Mouse (Mus musculus) forebrain, embryonic 16.5 days (tissue): ENCODE data around the gene Slc44a3. TPM values are rescaled to one million over a fixed set of nuclear protein-coding genes. Genes with fewer than 3 reads are reported as not detected.

Experiments used
- ATAC-seq: fragments of 200-750 bp; cut with Nextera tagmentation; 2 replicates; pipeline ENCODE4 v1.8.0; 2017; ENCODE audit warnings: mild to moderate bottlenecking, moderate library complexity
- H3K27ac ChIP-seq: fragments of 300-500 bp; sonication (generic); 2 replicates; pipeline ENCODE4 v1.5.1; 2014; ENCODE audit warnings: low read length, control low read depth
- H3K27me3 ChIP-seq: fragments of 300-500 bp; sonication (generic); replicated peaks from 2 replicates; pipeline ENCODE4 v1.6.1; 2014; ENCODE audit warnings: low read length; ENCODE audit not compliant: control insufficient read depth, insufficient read depth
- H3K36me3 ChIP-seq: fragments of 300-500 bp; sonication (generic); 2 replicates; pipeline ENCODE4 v1.6.1; 2014; ENCODE audit not compliant: control insufficient read depth, insufficient read depth
- H3K4me1 ChIP-seq: fragments of 300-500 bp; sonication (generic); replicated peaks from 2 replicates; pipeline ENCODE4 v1.6.1; 2014; ENCODE audit warnings: low read length; ENCODE audit not compliant: control insufficient read depth, insufficient read depth
- H3K4me2 ChIP-seq: fragments of 300-500 bp; sonication (generic); 2 replicates; pipeline ENCODE4 v1.6.1; 2014; ENCODE audit warnings: mild to moderate bottlenecking, low read length, control low read depth
- H3K4me3 ChIP-seq: fragments of 300-500 bp; sonication (generic); replicated peaks from 2 replicates; pipeline ENCODE4 v1.5.1; 2014; ENCODE audit warnings: mild to moderate bottlenecking, low read length, control low read depth
- H3K9ac ChIP-seq: fragments of 300-500 bp; sonication (generic); replicated peaks from 2 replicates; pipeline ENCODE4 v1.6.1; 2014; ENCODE audit warnings: low read depth, low read length, control low read depth
- H3K9me3 ChIP-seq: fragments of 300-500 bp; sonication (generic); 2 replicates; pipeline ENCODE4 v1.6.1; 2016; ENCODE audit warnings: low read length; ENCODE audit not compliant: control insufficient read depth
- WGBS: fragments of 180-500 bp; shearing (Covaris S2); extraction: QIAGEN DNeasy Blood & Tissue Kit; methylation state at CpG from one replicate; pipeline ENCODE4 v1.1.7; 2014; 5-methylcytosine and 5-hydroxymethylcytosine counted together
- polyA plus RNA-seq: library from polyadenylated mRNA; unstranded; fragments of >200 nt; fragmentation: Nextera tagmentation; extraction: Ambion mirVana; gene quantifications from 2 replicates; pipeline ENCODE4 v1.2.1, GENCODE M21; 2015

The Slc44a3 gene
- polyA plus RNA-seq, 1 experiment from 2014 or later, result 0.98 TPM

DNA sequence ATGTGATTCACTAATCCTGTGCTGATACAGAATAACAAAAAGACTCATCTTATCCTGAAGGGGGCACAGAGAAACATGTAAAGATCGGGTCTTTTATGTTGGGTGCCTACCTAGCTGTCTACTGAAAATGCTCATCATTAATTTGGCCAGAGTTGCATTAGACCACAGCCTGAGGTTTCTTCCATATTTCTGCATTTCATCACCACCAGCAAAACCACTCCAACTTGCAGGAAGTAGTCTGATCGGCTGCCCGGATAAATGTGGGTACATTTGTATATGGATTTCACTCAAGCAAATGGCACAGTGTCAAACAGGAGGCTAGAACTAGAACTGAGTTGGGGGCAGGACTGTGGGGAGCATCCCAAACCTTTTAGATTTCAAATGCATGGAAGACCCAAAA lies 11.1 kb downstream of the Slc44a3 start:
- no peaks in the 10 kb centered on the region for H3K27me3 ChIP-seq
- ATAC-seq, result no peak
- H3K4me3 ChIP-seq, result no peak overlapping the region
- H3K4me2 ChIP-seq, result no peak overlapping the region
- H3K4me1 ChIP-seq, result no peaks in the 10 kb centered on the region
- 0 out of 2 replicates have a peak, but pooled peaks cover 4% of the 10 kb centered on the region for H3K9me3 ChIP-seq
- 92% methylated on average over 3 of the region's 3 CpGs for WGBS
- H3K27ac ChIP-seq, result no peak overlapping the region
- no peaks in the 10 kb centered on the region for H3K36me3 ChIP-seq
- no peak overlapping the region for H3K9ac ChIP-seq

DNA sequence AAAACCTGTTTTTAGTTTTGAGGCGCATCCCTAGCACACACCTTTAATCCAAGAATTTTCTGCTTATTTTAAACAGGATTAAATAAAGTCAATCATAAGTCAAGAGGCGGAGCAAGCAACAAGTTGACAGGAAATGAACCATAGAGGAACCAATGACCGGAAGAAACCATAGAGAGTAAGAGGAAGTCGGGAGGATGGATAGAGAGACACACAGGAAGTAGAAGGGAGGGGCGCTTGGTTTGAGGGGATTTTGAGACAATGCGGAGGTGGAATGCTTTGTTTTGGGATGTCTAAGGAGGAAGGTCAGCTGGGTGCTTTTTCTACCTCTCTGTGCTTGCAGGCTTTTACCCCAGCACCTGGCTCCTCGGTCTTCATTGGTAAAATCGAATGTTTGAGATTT lies 15.2 kb downstream of the Slc44a3 start:
- no peak for ATAC-seq
- 95% methylated on average over 8 of the region's 8 CpGs for WGBS

DNA sequence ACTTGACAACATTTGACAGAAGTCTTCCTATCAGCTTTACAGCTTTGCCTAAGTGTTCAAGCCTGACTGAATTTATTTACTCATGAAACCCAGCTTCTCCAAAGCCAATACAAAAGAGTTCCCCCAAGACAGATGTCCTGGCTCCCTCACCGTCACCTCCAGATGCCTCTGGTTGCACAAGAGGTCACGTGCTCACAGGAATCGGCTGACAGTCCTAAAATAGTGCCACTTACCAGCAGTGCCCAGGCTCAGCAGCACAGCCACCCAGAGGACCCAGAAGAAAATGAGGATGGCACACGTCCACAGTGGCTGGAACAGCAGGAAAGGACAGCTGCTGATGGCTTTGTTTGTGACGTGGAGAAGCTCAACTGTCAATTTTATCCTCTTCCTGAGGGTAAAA lies 23.1 kb downstream of the Slc44a3 start:
- Histone ChIP-seq H3K4me1 (no peaks in the 10 kb centered on the region; the same call in 1 of the 2 replicates), H3K9me3 (no peaks in the 10 kb centered on the region), H3K27me3 (no peaks in the 10 kb centered on the region), H3K27ac (no peak overlapping the region), H3K36me3 (no peaks in the 10 kb centered on the region), H3K9ac (no peak overlapping the region), H3K4me3 (no peak overlapping the region), H3K4me2 (no peak overlapping the region)
- 70% methylated on average over 5 of the region's 5 CpGs for WGBS
- ATAC-seq, result no peak

More for the DNA sequence above, 15.2 kb downstream of the Slc44a3 start:
- Histone ChIP-seq H3K27ac (no peak overlapping the region), H3K4me3 (no peak overlapping the region), H3K36me3 (no peaks in the 10 kb centered on the region), H3K9me3 (0 out of 2 replicates have a peak, but pooled peaks cover 4% of the 10 kb centered on the region), H3K27me3 (no peaks in the 10 kb centered on the region), H3K9ac (no peak overlapping the region), H3K4me2 (no peak overlapping the region), H3K4me1 (no peaks in the 10 kb centered on the region)

DNA sequence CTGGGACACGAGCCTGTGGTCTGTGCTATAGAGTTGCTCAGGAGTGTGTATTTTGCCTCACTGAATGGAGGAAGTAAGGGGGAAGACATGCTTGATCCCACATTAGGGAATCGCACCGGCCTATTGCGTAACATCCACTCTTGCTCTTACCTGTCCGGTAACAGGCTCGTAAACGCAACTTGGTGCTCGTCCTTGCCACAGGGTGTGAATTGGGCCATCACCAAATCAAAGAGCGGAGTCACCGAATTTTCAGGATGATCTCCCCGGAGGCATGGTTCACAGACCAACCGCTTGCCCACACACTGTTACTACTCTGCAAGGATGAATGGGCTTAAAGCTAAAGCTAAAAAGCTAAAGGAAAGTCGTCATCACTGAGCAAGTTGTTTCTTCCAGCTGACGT lies 24.5 kb downstream of the Slc44a3 start:
- no peak for ATAC-seq
- 95% methylated on average over 14 of the region's 14 CpGs for WGBS

DNA sequence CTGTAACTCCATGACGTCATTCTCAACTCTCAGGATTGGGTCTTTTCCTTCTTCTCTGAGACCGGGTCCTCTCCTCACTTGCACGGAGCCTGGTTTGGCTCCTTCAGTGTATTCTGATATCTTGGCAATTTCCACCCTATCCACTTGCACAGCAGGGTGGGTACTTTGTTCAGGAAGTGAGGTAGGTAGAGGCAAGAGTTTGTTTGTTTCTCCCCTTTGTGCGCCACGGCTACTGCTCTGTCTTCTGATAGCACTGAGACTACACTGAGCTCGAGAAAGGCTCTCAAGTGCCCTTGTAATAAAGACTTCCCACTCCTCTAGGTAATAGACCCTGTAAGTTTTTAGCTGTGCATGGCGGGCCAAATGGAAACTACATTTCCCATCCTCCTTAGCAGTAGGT lies 25.4 kb downstream of the Slc44a3 start:
- Histone ChIP-seq H3K4me3 (no peak overlapping the region), H3K36me3 (no peaks in the 10 kb centered on the region), H3K27ac (no peak overlapping the region), H3K27me3 (no peaks in the 10 kb centered on the region), H3K4me2 (no peak overlapping the region), H3K4me1 (no peaks in the 10 kb centered on the region; the same call in 1 of the 2 replicates), H3K9me3 (no peaks in the 10 kb centered on the region), H3K9ac (no peak overlapping the region)
- no peak for ATAC-seq
- WGBS, result 90% methylated on average over 7 of the region's 7 CpGs

More for the DNA sequence above, 24.5 kb downstream of the Slc44a3 start:
- Histone ChIP-seq H3K27ac (no peak overlapping the region), H3K4me3 (no peak overlapping the region), H3K9ac (no peak overlapping the region), H3K36me3 (no peaks in the 10 kb centered on the region), H3K4me1 (no peaks in the 10 kb centered on the region; the same call in 1 of the 2 replicates), H3K9me3 (no peaks in the 10 kb centered on the region), H3K27me3 (no peaks in the 10 kb centered on the region), H3K4me2 (no peak overlapping the region)

DNA sequence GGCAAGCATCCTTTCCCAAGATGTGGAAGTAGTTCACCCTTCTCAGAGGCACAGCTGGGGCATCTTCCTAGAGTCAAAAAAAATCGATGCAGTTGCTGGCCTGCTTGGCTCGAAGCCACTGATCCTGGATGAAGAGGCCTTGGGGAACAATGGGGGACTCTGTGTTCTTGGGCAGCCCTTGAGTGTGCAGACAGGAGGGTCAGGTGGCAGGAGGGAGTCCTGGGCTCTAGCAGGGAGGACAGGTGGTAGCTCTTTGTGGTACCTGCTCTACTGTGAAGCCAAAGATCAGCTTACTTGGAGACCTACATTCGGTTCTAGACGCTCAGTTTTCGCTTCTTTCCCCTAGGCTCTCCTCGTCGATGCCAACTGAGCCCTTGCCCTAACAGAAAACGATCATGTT lies 26.0 kb downstream of the Slc44a3 start:
- no peak for ATAC-seq
- no peaks in the 10 kb centered on the region for H3K27me3 ChIP-seq
- H3K36me3 ChIP-seq, result no peaks in the 10 kb centered on the region
- H3K9ac ChIP-seq, result no peak overlapping the region
- 80% methylated on average over 8 of the region's 8 CpGs for WGBS
- H3K27ac ChIP-seq, result no peak overlapping the region
- H3K4me3 ChIP-seq, result no peak overlapping the region
- H3K4me2 ChIP-seq, result no peak overlapping the region
- H3K9me3 ChIP-seq, result no peaks in the 10 kb centered on the region
- H3K4me1 ChIP-seq, result no peaks in the 10 kb centered on the region; the same call in 1 of the 2 replicates

DNA sequence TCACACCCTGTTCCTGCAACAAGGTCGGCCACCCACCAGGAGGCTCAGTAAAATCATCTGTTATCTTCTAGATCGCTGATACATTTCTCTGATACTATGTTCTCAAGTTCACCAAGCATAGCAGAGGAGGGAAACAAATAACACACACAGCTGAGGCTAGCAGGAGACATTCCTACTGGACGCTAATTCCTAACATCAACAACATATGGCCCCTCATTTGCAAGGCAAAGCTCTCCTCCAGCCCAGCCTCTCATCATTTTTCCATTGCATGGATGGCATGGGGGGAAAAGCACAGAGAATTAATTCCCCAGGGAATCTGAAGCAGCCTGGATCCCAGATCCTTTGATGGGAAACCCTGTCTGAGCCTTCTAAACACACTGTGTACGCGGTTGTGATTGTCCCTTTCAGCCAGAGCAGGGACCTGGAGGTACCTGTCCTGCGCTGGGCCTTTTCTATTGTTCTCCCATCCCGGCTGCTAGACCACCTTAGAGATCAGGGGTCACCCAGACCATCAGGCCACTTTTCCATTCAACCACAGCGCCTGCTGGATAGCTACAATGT lies 27.2 kb downstream of the Slc44a3 start:
- Histone ChIP-seq H3K27me3 (no peaks in the 10 kb centered on the region), H3K4me3 (no peak overlapping the region), H3K4me2 (no peak overlapping the region), H3K9me3 (no peaks in the 10 kb centered on the region), H3K27ac (no peak overlapping the region), H3K36me3 (no peaks in the 10 kb centered on the region), H3K4me1 (no peaks in the 10 kb centered on the region; the same call in 1 of the 2 replicates), H3K9ac (no peak overlapping the region)
- 71% methylated on average over 8 of the region's 8 CpGs for WGBS
- peak; percentile 59; the same call in 1 of the 2 replicates for ATAC-seq

DNA sequence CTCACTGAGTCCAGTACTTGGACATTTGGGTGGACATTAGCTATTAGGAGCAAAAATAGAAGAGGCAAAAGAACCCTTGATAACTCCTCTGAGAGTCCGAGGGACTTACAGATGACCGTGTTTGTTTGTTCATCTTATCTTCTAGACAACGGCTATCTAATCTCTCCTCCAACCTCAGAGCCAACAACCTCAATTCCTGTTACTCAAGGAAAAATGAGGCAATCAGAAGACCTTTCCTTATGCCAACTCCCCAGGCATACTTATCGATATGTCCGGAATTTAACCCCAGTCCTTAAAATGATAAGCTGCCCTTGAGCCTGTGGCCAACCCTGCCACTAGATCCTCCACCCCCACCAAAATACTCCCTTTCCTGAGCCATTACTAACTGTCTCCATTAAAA lies 31.5 kb downstream of the Slc44a3 start:
- Histone ChIP-seq H3K36me3 (no peaks in the 10 kb centered on the region), H3K4me2 (no peak overlapping the region), H3K9ac (no peak overlapping the region), H3K9me3 (no peaks in the 10 kb centered on the region), H3K4me1 (no peaks in the 10 kb centered on the region; the same call in 1 of the 2 replicates), H3K27me3 (no peaks in the 10 kb centered on the region), H3K4me3 (no peak overlapping the region), H3K27ac (no peak overlapping the region)
- WGBS, result 91% methylated on average over 5 of the region's 5 CpGs
- no peak for ATAC-seq

DNA sequence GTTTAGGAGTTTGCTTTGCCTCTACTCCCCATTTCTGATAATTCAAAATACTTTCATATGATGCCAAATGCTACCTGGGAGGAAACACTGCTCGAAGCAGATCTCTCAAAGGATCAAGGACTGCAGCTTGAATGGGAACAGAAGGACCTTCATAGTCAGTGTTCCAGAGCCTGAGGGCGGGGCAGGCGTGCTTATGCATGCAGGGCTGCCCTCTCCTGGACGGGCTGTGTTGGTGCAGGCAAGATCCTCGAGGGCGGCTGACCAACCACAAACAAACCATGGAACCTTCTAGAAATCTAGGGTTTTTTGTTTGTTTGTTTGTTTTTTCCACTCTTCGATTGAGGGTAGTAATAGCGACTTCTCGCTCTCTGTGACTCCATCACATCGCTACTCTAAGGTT lies 32.0 kb downstream of the Slc44a3 start:
- H3K27me3 ChIP-seq, result no peaks in the 10 kb centered on the region
- 53% methylated on average over 10 of the region's 10 CpGs for WGBS
- no peak overlapping the region for H3K4me2 ChIP-seq
- no peak overlapping the region for H3K9ac ChIP-seq
- H3K9me3 ChIP-seq, result no peaks in the 10 kb centered on the region
- H3K36me3 ChIP-seq, result no peaks in the 10 kb centered on the region
- H3K27ac ChIP-seq, result no peak overlapping the region
- no peak overlapping the region for H3K4me3 ChIP-seq
- no peak for ATAC-seq
- no peaks in the 10 kb centered on the region; the same call in 1 of the 2 replicates for H3K4me1 ChIP-seq

DNA sequence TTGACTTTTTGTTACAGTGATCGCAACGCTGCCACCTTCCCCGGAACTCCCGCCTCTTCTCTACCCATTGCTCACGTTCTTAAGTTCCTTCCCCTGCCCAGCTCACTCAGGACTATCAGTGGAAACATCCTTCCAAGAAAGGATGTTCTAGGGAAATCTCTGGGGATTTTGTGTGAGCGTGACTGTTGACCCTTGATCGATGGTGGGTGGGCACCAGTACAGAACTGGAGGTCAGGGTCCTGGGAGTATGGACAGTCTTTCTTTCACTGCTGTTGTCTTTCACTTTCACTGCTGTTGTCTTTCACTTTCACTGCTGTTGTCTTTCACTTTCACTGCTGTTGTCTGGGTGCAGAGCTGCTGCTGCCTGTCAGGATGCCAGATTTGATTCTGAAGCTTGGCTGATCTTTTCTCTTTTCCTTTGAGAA lies 38.2 kb downstream of the Slc44a3 start:
- H3K4me2 ChIP-seq, result no peak overlapping the region
- H3K9me3 ChIP-seq, result no peaks in the 10 kb centered on the region
- H3K4me1 ChIP-seq, result peaks cover 16% of the 10 kb centered on the region
- H3K9ac ChIP-seq, result no peak overlapping the region
- no peak overlapping the region for H3K27ac ChIP-seq
- H3K36me3 ChIP-seq, result no peaks in the 10 kb centered on the region
- no peak for ATAC-seq
- H3K27me3 ChIP-seq, result no peaks in the 10 kb centered on the region
- H3K4me3 ChIP-seq, result no peak overlapping the region
- 87% methylated on average over 7 of the region's 7 CpGs for WGBS
